Mouse (Mus musculus) heart, embryonic 15.5 days (tissue): Measurements from ENCODE around the gene Senp5. TPM values are rescaled to one million over a fixed set of nuclear protein-coding genes. Genes with fewer than 3 reads are reported as not detected.
A peak's percentile ranks its signal among the peaks of the same experiment; 100 is the strongest.

Source experiments
- ATAC-seq: fragments of 200-750 bp; cut with Nextera tagmentation; replicated peaks from 2 replicates; pipeline ENCODE4 v1.8.0; 2017; ENCODE audit warnings: low read depth, moderate TSS enrichment; ENCODE audit not compliant: insufficient number of reproducible peaks, insufficient read depth, low FRiP score
- H3K27ac ChIP-seq: fragments of 300-500 bp; sonication (generic); 2 replicates; pipeline ENCODE4 v1.5.1; 2015; ENCODE audit warnings: mild to moderate bottlenecking, inconsistent platforms
- H3K27me3 ChIP-seq: fragments of 300-500 bp; sonication (generic); 2 replicates; pipeline ENCODE4 v1.6.1; 2015; ENCODE audit warnings: inconsistent platforms
- H3K36me3 ChIP-seq: fragments of 300-500 bp; sonication (generic); 2 replicates; pipeline ENCODE4 v1.6.1; 2015; ENCODE audit warnings: mild to moderate bottlenecking, inconsistent platforms
- H3K4me1 ChIP-seq: fragments of 300-500 bp; sonication (generic); replicated peaks from 2 replicates; pipeline ENCODE4 v1.6.1; 2015; ENCODE audit warnings: inconsistent platforms
- H3K4me2 ChIP-seq: fragments of 300-500 bp; sonication (generic); 2 replicates; pipeline ENCODE4 v1.6.1; 2015; ENCODE audit warnings: inconsistent platforms, mild to moderate bottlenecking, moderate library complexity
- H3K4me3 ChIP-seq: fragments of 300-500 bp; sonication (generic); 2 replicates; pipeline ENCODE4 v1.5.1; 2015; ENCODE audit warnings: mild to moderate bottlenecking, inconsistent platforms
- H3K9ac ChIP-seq: fragments of 300-500 bp; sonication (generic); 2 replicates; pipeline ENCODE4 v1.6.1; 2015; ENCODE audit warnings: mild to moderate bottlenecking, inconsistent platforms
- H3K9me3 ChIP-seq: fragments of 300-500 bp; sonication (generic); replicated peaks from 2 replicates; pipeline ENCODE4 v1.6.1; 2016; ENCODE audit warnings: inconsistent platforms
- WGBS: fragments of 180-500 bp; shearing (Covaris S2); methylation state at CpG from one replicate; pipeline ENCODE4 v1.1.7; 2015; ENCODE audit warnings: mixed read lengths; 5-methylcytosine and 5-hydroxymethylcytosine counted together
- microRNA-seq: library from miRNA; unstranded; fragments of <30 nt; microRNA quantifications from one replicate; pipeline ENCODE4, GENCODE M21; 2016
- polyA plus RNA-seq: library from polyadenylated mRNA; unstranded; fragments of >200 nt; fragmentation: Nextera tagmentation; extraction: Ambion mirVana; gene quantifications from 2 replicates; pipeline ENCODE4 v1.2.1, GENCODE M21; 2015

Senp5 gene
- polyA plus RNA-seq, 1 experiment from 2014 or later, result 9.9 TPM

DNA sequence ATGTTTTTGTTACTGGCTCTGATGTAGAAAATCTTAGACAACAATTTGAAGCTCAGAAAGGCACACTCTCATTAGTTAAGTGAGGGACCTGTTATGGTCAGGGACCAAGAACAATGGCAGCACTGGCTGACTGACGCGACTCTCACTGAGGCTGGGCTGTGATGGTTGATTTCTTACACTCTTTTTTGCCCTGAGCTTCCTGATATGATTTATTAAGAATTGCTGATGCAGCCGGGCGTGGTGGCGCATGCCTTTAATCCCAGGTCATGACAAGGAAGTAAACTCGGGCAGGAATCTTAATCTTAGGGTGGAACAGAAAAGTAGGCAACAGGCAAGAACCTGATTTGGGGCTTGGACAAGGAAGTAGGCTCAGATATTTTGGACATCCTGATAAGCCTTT lies 77.0 kb downstream of the Senp5 start:
- no peak overlapping the region for H3K4me2 ChIP-seq
- WGBS, result 82% methylated on average over 6 of the region's 6 CpGs
- ATAC-seq, result no peak
- H3K9ac ChIP-seq, result no peak overlapping the region
- no peaks in the 10 kb centered on the region for H3K27me3 ChIP-seq
- no peaks in the 10 kb centered on the region for H3K9me3 ChIP-seq
- H3K4me3 ChIP-seq, result no peak overlapping the region
- H3K27ac ChIP-seq, result no peak overlapping the region
- H3K36me3 ChIP-seq, result no peaks in the 10 kb centered on the region
- H3K4me1 ChIP-seq, result no peaks in the 10 kb centered on the region

DNA sequence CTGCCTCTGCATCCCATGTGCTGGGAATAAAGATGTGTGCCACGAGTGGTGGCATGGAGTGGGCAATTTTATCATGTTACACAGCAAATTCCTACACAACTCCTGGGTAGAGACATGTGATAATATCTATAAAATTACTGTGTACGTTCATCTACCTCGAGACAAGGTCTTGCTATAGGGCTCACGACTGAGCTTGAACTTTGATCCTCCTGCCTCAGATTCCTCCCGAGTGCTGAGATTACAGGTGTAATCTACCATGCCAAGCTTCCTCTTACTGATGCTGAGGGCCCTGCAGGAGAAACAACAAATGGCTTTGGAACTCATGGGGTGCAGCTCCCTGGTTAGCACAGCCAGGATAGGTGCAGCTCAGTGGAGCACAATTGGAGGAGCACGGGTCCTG lies 78.7 kb downstream of the Senp5 start:
- Histone ChIP-seq H3K36me3 (no peaks in the 10 kb centered on the region), H3K4me2 (no peak overlapping the region), H3K9me3 (no peaks in the 10 kb centered on the region), H3K4me3 (no peak overlapping the region), H3K4me1 (no peaks in the 10 kb centered on the region), H3K27ac (no peak overlapping the region), H3K9ac (no peak overlapping the region), H3K27me3 (no peaks in the 10 kb centered on the region)
- ATAC-seq, result no peak
- WGBS, result 84% methylated on average over 6 of the region's 6 CpGs

DNA sequence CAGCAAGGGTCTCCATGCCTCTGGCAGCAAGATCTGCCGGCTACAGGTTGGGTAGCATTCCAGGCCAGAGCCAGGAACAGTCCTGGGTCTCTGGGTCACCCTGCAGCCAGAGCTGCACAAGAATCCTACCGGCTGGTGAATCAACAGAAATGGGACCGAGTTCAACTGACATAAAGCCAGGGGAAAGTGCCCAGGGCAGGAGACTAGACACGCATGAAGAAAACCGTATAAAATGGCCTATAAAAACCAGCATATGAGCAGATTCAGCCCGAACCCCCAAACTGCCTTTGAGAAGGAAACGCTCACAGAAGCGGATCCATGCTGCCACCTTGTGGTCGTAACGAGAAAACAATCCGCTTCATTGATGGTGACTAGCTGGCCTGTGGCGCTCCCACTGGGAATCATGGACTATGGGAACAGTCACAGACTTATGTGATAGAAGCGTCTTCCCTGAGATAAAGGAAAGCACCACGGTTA lies 84.8 kb downstream of the Senp5 start:
- Histone ChIP-seq H3K36me3 (no peaks in the 10 kb centered on the region), H3K4me1 (peaks cover 4% of the 10 kb centered on the region; the same call in 1 of the 2 replicates), H3K9ac (0 out of 2 replicates have a peak overlapping the region, but pooled peaks have one; percentile 29), H3K27ac (no peak overlapping the region), H3K27me3 (no peaks in the 10 kb centered on the region), H3K9me3 (no peaks in the 10 kb centered on the region), H3K4me3 (peak overlapping the region; percentile 15; the same call in 1 of the 2 replicates), H3K4me2 (peak overlapping the region; percentile 49)
- WGBS, result 3% methylated on average over 14 of the region's 14 CpGs
- no peak for ATAC-seq

DNA sequence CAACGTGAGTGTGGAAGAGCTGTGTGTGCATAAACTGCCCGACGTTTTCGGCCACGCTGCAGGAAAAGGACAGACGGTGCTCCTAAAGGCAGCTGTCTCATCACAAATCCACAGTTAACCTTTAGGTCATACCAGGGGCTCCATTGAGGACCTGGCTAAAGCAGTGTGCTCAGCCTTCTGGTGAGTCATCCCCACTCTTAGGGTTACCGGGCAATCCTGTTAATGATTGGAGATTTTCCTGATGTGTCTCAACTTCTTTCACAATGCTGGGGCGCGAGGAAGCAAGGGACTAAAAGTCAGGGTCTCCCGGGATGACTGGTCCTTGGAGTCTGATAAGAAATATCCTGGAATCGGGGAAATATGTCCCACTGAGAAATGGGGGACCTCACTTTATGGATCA lies 85.3 kb downstream of the Senp5 start:
- no peaks in the 10 kb centered on the region for H3K9me3 ChIP-seq
- no peak overlapping the region for H3K27ac ChIP-seq
- no peak overlapping the region for H3K4me3 ChIP-seq
- peaks cover 4% of the 10 kb centered on the region; the same call in 1 of the 2 replicates for H3K4me1 ChIP-seq
- H3K27me3 ChIP-seq, result no peaks in the 10 kb centered on the region
- no peak overlapping the region for H3K4me2 ChIP-seq
- WGBS, result 66% methylated on average over 11 of the region's 11 CpGs
- no peaks in the 10 kb centered on the region for H3K36me3 ChIP-seq
- ATAC-seq, result no peak
- H3K9ac ChIP-seq, result no peak overlapping the region

DNA sequence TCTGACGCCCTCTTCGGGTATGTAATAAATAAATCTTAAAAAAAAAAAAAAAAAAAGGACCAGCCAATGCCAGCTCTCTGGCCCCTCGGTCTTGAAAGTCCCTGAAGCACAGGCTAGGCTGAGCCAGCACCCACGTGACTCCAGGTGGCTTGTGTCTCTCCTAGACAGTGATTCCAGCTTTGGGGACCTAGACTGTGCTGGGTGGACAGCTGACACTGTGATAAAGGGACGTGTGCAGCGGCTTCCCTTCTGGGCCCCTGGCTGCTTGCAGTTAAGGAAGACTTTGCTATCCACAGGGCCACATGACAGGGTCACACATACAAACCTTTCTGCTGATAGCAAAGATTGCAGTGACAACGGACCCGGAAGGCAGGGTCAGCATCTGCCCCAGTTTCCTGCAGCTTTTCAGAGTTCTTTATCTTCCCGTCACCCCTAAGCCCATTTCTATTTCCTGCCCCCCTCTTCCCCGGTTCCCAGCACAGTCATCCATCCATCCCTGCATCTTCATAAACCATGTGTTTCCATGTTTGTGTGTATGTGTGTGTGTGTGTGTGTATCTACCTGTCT lies 92.7 kb downstream of the Senp5 start:
- WGBS, result 51% methylated on average over 10 of the region's 10 CpGs
- 0 out of 2 replicates have a peak, but pooled peaks cover 1% of the 10 kb centered on the region for H3K27me3 ChIP-seq
- no peak for ATAC-seq
- no peaks in the 10 kb centered on the region for H3K36me3 ChIP-seq
- no peak overlapping the region for H3K27ac ChIP-seq
- no peak overlapping the region for H3K9ac ChIP-seq
- H3K4me2 ChIP-seq, result no peak overlapping the region
- H3K4me3 ChIP-seq, result no peak overlapping the region
- H3K4me1 ChIP-seq, result peaks cover 14% of the 10 kb centered on the region
- no peaks in the 10 kb centered on the region for H3K9me3 ChIP-seq

Small RNAs within 50 kb of the gene (microRNA-seq; reads per million reads assigned to microRNA genes)
- gene Gm26269, result not detected

Other genes with a start within 250 kb of the Senp5 start
- 0.04 and 0.18 TPM in 2 replicates for gene Meltf, start 124.5 kb downstream of the Senp5 start, polyA plus RNA-seq
- gene Pigz, start 69.4 kb downstream of the Senp5 start, polyA plus RNA-seq, result 0.68 and 0.73 TPM in 2 replicates
- gene 0610012G03Rik, start 54.8 kb downstream of the Senp5 start, polyA plus RNA-seq, result 104 and 106 TPM in 2 replicates
- 65.8 and 66.4 TPM in 2 replicates for gene Ncbp2, start 54.8 kb downstream of the Senp5 start, polyA plus RNA-seq
- gene Pak2, start 76.1 kb upstream of the Senp5 start, polyA plus RNA-seq, result 21.8 and 23.8 TPM in 2 replicates
- 60.1 and 64.3 TPM in 2 replicates for gene Pigx, start 96.5 kb upstream of the Senp5 start, polyA plus RNA-seq
- gene Cep19, start 96.5 kb upstream of the Senp5 start, polyA plus RNA-seq, result 19.1 and 19.2 TPM in 2 replicates
- gene Nrros, start 162.3 kb upstream of the Senp5 start, polyA plus RNA-seq, result 7.6 and 18.4 TPM in 2 replicates
- gene Bex6, start 176.5 kb upstream of the Senp5 start, polyA plus RNA-seq, result 0.42 TPM in 1 of 2 replicates, not detected in the other
- 8.7 and 11.0 TPM in 2 replicates for gene Fbxo45, start 243.9 kb upstream of the Senp5 start, polyA plus RNA-seq
- gene Wdr53, start 243.9 kb upstream of the Senp5 start, polyA plus RNA-seq, result 9.5 and 10.6 TPM in 2 replicates